Mouse (Mus musculus) spleen, postnatal 36 days (tissue): ENCODE results near the gene Pdss2.

ENCODE experiments used
- DNase-seq, 2 experiments: peaks; one replicate each; pipeline ENCODE4 v3.0.0; 2022; ENCODE audit warnings: low spot score in 2 of 2, mixed read lengths in 1 of 2

Pdss2 gene

DNA sequence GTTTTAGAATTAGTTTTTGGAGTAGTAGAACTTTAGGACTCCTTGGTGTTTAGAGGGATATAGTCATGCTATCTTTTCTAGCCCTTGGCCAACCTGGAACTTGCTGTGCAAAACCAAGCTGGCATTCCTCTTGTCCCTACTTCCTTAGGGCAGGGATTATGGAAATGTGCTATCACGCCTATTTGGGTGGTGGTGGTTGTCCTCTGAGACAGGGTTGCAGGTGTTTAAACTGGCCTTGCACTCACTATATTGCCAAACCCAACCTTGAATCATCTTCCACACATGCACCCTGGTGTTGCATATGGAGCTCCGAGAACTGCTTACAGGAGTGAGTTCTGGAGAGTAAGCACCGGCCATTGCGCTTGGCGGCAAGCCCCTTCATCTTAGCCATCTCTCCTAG is 260.7 kb downstream of the Pdss2 start:
- no peak for DNase-seq

DNA sequence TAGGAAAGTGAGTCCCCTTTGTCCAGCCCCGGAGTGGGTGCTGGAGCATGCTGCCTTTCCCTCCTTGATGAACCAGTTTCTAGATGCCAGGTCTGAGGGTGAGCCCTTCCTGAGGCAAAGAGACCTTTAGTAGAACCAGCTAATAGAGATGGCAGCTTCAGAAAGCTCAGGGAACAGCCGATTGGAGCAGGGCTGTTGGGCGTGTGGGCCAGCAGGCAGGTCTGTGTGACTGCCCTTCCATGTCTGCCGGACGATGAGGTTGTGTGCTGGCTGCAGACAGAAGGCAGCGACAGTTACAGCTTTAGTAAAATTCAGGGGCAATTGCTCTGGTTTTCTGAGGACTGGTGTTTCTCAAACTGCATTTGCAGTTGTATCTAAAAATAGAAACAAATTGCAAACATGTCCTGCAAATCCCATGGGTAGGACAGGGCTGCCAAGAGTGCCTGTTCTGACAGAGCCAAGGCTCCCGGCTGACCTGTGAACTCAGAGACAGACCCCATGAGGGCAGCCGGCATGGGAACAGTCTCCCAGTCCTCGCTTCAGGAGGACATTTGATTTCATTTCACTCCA is 262.2 kb downstream of the Pdss2 start:
- DNase-seq: no peak

DNA sequence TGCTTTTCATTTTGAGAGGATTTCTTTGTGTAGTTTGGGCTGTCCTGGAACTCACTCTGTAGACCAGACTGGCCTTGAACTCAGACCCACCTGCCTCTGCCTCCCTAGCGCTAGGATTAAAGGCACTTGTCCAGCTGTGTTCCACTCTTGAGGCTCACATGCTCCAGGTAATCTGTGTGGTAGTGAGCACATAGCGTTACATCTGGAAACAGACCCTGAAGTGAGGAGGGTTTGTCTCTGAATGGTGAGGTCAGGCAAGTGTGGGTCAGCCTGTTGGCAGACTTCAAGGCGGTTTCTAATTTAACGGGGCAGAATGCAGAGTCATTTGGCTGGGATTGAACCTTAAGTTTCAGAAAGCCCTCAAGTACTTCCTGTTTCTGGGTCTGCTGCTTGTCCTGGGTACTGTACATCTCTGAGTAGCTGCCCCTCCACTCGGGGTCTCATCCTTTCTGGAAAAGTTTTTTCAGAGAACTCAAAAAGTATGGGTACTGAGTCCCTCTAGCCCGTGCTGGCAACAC is 264.5 kb downstream of the Pdss2 start:
- DNase-seq: no peak

DNA sequence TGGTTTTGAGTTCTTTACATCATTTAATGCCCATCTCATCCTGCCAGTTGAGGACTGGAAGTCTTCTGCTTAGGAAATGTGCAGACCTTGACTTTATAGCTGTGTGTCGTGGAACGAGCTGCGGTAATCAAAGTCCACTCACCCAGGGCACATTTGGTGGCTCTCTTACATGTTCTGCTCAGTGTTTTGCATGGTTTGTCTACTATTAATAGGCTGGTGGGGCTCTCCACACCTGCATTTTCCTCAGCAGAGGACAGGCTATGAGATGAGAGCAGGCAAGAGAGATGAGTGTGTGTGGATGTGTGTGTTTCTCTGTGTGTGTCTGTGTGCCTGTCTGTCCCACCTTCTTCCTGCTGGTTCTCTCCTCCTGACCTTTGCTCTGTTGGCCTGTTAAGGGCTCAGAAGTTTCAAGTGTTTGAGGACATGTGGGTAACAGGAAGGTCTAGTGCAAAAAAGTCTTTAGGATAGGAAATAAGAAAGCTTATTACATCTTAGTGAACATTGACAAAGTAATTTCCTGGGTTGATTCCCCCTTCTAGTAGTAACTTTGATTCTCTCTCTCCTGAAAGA is 266.2 kb downstream of the Pdss2 start:
- DNase-seq: no peak

DNA sequence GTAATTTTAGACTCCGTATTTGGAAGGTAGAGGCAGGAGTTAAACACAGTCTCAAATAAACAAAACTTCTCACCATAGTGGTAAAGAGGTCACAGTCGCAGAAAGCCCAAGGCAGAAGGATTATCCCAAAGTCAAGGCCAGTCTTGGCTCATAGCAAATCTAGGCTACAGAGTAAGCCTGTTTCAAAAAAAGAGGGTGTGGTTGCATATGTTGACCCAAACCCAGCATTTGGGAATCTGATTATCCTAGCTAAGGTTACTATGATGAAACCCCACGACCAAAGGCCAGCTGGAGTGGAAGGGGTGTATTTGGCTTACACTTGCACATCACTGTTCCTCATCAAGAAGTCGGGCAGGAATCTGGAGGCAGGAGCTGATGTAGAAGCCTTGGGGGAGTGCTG is 267.0 kb downstream of the Pdss2 start:
- no peak for DNase-seq

DNA sequence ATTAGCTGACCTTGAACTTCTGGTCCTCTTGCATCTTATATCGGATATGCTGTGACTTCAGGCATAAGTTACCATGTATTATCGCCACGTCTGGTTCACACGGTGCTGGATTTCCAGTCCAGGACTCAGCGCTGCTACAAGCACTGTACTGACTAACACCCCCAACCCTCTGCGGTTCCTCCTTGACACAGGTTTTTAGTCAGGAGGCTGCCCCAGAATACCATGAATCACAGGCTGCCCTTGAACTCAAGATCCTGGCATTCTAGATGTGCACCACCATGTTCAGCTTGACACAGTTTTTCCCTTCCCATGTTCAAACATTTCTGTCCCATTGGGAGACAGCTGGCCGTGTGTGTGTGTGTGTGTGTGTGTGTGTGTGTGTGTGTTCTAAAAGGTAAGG is 267.9 kb downstream of the Pdss2 start:
- DNase-seq: no peak

DNA sequence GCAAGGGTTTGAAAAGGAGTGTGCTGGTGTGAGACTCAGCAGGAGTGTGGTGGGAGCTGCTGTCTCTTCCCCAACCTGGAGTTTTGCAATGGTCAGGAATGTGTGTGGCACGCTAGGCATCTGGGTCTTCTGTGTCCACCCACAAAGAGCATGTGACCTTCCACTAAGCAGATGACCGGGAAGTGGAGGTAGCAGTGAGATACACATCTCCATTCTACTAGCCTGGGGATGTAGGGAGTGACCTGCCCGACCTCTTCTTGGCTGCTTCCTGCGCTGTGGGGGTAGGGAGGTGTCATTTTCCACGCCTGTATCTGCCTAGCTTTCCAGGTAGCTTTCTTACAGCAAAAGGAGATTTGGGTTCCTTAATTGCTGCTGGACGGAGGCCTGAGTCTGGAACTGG is 268.3 kb downstream of the Pdss2 start:
- no peak for DNase-seq

DNA sequence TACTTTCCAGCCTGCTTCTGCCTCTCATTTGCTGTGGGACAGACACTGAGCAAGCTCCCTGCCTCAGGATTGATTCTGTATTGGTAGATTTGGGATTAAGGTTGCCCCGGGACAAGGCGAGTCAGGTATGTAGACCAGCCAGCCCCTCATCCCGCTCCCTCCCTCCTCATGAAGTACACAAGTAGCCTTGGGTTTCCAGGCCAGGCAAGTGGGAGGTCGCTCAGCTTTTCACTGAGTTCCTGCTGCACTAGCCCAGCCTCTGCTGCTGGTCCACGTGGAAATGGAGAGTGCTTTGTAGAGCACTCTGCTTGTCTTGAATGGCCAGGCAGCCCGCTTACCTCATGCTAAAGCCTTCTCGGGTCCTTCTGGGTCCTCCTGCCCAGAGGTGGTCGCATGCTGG is 268.7 kb downstream of the Pdss2 start:
- no peak for DNase-seq

DNA sequence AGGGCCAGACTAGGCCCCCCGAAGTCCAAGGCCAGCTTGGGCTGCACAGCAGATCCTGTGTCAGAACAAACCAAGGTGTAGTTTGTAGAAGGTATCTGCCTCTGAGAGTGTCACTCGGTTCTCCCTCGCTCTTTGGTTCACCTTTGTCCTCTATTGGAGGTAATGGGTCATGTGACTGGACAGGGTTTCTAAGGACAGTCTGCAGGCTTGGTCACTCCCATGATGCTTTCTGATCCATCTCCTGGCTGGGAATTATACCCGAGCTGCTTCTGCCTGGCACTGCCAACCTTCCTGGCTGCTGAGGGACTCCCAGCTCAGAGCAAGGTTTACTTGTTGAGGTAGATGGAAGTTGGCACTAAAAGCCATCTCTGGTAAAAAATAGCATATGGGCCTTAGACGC is 269.6 kb downstream of the Pdss2 start:
- DNase-seq: no peak

DNA sequence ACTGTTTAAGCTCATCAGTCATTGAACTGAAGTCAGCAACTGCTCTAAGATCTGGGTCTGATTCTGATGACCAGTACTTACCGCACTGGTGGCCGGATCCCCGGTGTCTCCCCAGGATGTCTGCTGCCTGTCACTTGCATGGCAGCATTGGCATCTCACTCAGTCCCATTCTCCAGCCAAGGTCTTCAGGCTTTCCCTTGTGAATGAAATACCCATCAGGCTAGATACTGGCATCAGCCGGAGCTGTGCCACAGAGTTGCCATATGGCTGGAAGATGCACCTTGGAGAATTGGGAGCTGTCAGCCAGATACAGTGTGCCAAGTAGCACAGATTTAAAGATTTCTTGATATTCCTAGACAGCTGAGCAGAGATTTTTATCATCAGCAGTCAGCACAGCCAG is 281.3 kb downstream of the Pdss2 start:
- DNase-seq: no peak

DNA sequence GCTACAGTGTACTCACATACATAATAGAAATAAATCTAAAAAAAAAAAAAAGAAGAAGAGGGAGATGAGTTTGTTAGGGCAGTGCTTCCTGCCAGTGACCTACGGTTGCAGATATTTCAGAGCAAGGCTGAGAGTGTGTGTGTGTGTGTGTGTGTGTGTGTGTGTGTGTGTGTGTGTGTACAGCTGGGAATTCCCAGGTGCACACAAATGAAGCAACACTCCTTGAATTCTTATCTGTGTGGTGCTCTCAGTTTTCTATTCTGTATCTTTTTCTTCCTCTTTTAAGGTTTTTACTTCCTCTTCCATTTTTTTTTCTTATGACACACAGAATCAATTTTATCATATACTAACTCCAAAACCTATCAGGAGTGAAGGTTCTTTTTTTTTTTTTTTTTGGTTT is 283.0 kb downstream of the Pdss2 start:
- DNase-seq: no peak

DNA sequence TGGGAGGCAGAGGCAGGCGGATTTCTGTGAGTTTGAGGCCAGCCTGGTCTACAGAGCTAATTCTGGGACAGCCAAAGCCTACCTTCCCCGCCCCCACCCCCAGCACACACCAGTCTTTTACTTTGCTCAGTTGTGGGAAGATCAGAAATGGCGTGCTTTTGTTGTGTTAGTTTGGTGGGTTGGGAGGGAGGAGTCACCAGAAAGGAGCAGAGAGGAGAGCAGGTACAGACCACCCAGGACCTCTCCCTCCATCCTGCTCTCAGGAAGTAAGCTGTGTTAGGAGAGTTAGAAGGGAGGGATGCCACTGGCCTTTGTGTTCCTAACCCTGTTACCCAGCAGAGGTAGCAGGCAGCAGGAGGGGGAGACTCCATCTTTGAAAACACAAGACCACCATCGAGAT is 285.8 kb downstream of the Pdss2 start:
- no peak for DNase-seq

DNA sequence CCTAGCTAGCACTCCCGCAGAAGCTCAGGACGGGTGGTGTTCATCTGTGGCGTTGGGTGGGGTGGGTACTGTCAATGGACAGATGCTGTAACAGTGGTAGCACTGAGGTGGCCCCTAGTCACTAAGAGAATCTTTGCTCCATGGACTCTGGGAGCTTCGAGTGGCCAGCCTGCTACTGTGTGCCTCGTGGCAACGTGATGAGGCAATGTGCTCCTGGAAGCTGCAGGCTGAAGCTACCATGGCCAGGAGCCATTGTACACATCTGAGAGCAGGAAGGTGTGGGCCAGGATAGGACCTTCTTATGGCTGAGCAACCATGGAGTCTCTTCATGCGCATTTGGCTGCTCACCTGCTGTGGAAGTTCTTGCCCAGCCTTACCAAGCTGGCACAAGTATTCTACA is 287.9 kb downstream of the Pdss2 start:
- no peak for DNase-seq

DNA sequence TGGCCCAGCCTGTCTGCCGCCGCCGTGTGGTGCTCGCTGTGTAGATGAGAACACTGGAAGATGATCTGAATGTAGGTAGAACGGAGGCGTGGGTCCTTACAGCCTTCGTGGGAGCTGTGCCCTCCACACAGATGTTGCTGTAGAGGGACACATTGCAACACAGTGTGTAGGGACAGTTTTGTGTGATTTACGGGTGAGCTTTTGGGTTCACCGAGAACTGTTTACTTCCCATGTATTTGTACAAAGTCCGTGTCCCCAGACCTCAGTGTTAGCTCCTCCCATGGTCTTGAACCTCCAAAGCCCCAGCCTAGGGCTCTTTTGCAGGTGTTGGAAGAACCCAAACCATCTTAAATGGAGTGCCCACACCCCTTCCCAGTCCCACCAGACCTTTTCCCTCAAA is 291.7 kb downstream of the Pdss2 start:
- DNase-seq: no peak
